Mouse (Mus musculus) liver, adult (tissue): ENCODE results near the gene Gm2237.
"Not testable (repeated sequence)": the region's sequence is repeated elsewhere in the genome, so short reads cannot be mapped to it uniquely, and the experiment has no call there.

ENCODE experiments used
- GATA4 ChIP-seq: IDR thresholded peaks from 2 replicates; pipeline ENCODE4 v1.6.1; 2014; ENCODE audit warnings: mild to moderate bottlenecking, low read length; ENCODE audit not compliant: insufficient replicate concordance

The Gm2237 gene

DNA sequence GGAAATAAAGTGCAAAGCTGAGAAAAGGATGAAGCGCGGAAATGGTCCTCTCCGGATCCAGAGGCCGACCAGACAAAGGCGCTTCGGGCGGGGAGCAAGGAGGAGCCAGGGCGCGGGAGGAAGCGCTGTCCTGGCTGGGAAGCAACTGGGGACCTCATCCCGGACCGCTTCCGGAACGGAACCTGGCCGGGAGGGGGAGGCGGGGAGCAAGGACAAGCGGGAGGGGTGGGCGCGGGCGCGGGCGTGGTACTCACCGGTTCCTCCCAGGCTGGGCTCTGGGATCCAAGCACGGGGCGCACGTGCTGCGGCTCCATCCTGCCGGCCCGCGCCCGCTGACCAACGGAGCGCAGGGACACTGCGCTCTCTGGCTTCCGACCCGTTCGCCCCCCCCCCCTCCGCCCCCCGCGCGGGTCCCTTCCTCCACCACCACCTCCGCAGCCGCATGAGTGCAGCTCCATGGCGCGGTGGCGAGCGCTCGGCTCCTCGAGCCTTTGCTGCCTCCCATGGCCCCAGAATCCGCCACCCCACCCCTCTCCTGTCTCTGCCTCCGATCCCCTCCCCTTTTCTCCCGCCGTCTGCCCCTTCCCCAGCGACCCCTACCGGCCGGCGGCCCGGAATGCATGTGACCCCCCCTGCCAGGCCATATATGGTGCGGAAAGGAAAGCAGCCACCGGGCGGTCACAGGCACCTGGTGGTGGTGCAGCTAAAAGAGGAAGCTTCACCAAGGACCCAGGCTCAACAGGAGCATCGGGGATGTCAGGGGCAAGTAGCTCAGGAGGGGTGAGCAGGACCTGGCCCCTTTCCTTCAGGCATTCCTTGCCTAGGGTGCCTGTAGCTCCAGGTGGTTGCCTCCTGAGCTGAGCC is at the start of gene Gm2237:
Gm2237 (minus strand) TSS at position 332 of the 864 bp plus-strand sequence.
- TF ChIP-seq GATA4 = not testable (repeated sequence)

DNA sequence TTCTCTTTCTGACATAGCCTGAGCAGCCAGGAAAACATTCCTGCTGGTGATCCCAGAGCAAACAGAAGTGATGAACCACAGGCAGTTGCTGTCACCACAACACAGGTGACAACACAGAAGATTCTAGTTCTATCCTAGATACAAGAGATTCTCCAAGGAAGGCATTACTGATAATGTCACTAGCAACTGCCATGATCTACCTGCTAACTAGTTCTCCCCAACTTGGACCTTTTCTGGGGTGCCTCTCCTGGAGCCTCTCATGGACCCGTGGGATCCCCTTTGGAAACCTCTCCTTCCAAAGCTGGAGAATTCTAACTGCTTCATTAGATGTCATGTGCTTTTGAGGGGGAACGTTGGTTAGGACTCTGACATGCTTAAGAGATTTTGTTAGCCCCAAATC is 17.5 kb upstream of the Gm2237 start, which contains the start of gene Gm5458:
Gm5458 (minus strand) TSS at position 101 of the 400 bp plus-strand sequence.
- not testable (repeated sequence) for TF ChIP-seq GATA4

DNA sequence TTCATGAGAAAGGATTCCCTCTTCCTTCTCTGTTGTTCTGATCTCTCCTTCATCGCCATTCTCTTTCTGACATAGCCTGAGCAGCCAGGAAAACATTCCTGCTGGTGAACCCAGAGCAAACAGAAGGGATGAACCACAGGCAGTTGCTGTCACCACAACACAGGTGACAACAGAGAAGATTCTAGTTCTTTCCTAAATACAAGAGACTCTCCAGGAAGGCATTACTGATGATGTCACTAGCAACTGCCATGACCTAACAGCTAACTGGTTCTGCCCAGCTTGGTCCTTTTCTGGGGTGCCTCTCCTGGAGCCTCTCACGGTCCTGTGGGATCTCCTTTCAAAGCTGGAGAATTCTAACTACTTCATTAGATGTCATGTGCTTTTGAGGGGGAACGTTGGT is 35.1 kb downstream of the Gm2237 start, which contains the start of gene Gm2244:
Gm2244 (minus strand) TSS at position 101 of the 400 bp plus-strand sequence.
- not testable (repeated sequence) for TF ChIP-seq GATA4
